Mouse (Mus musculus): ENCODE data around the gene Sash1. TPM values are rescaled to one million over a fixed set of nuclear protein-coding genes. Genes with fewer than 3 reads are reported as not detected.
A peak's percentile ranks its signal among the peaks of the same experiment; 100 is the strongest.

Gene Sash1
- polyA plus RNA-seq, 1 experiment from 2014 or later, result 2.2 TPM

GRCm38 (mm10) chr10:8752436-8752835 is 133.4 kb downstream of the Sash1 start:
- Histone ChIP-seq H3K4me1 (ENCODE audit: control insufficient read depth, insufficient read depth, low read length) (peaks cover 14% of the 10 kb centered on the region), H3K27ac (ENCODE audit: low read length) (no peak overlapping the region), H3K9me3 (replicated peaks; ENCODE audit: control insufficient read depth, low read length, poor library complexity, severe bottlenecking) (no peaks in the 10 kb centered on the region), H3K9ac (ENCODE audit: low read depth, low read length) (no peak overlapping the region), H3K27me3 (ENCODE audit: control insufficient read depth, insufficient read depth, low read depth, low read length) (no peaks in the 10 kb centered on the region), H3K36me3 (ENCODE audit: control insufficient read depth, insufficient read depth, low read length) (no peaks in the 10 kb centered on the region), H3K4me2 (ENCODE audit: low read length) (no peak overlapping the region), H3K4me3 (ENCODE audit: low read depth, low read length) (no peak overlapping the region)
- no peak for ATAC-seq
- 69% methylated on average over 7 of the region's 7 CpGs for WGBS

- no peaks in the 10 kb centered on the region for H3K9me3 ChIP-seq (replicated peaks; ENCODE audit: control insufficient read depth, low read length, poor library complexity, severe bottlenecking)
- peak; percentile 74 for ATAC-seq
- H3K4me1 ChIP-seq (ENCODE audit: control insufficient read depth, insufficient read depth, low read length), result peaks cover 5% of the 10 kb centered on the region; the same call in 1 of the 2 replicates
- H3K4me3 ChIP-seq (ENCODE audit: low read depth, low read length), result no peak overlapping the region
- no peak overlapping the region for H3K9ac ChIP-seq (ENCODE audit: low read depth, low read length)
- no peaks in the 10 kb centered on the region for H3K36me3 ChIP-seq (ENCODE audit: control insufficient read depth, insufficient read depth, low read length)
- H3K27me3 ChIP-seq (ENCODE audit: control insufficient read depth, insufficient read depth, low read depth, low read length), result no peaks in the 10 kb centered on the region
- peak overlapping the region; percentile 24; the same call in 1 of the 2 replicates for H3K27ac ChIP-seq (ENCODE audit: low read length)
- no peak overlapping the region for H3K4me2 ChIP-seq (ENCODE audit: low read length)
- 24% methylated on average over 11 of the region's 11 CpGs for WGBS
These were observed 136.3 kb downstream of the Sash1 start for GRCm38 (mm10) chr10:8749537-8749936.

- Histone ChIP-seq H3K4me3 (ENCODE audit: low read depth, low read length) (no peak overlapping the region), H3K36me3 (ENCODE audit: control insufficient read depth, insufficient read depth, low read length) (no peaks in the 10 kb centered on the region), H3K27me3 (ENCODE audit: control insufficient read depth, insufficient read depth, low read depth, low read length) (no peaks in the 10 kb centered on the region), H3K4me1 (ENCODE audit: control insufficient read depth, insufficient read depth, low read length) (peaks cover 5% of the 10 kb centered on the region; the same call in 1 of the 2 replicates), H3K9ac (ENCODE audit: low read depth, low read length) (no peak overlapping the region), H3K27ac (ENCODE audit: low read length) (no peak overlapping the region), H3K4me2 (ENCODE audit: low read length) (no peak overlapping the region), H3K9me3 (replicated peaks; ENCODE audit: control insufficient read depth, low read length, poor library complexity, severe bottlenecking) (no peaks in the 10 kb centered on the region)
- 55% methylated on average over 21 of the region's 21 CpGs for WGBS
- ATAC-seq, result no peak
These were observed 138.2 kb downstream of the Sash1 start for GRCm38 (mm10) chr10:8747450-8748212.

- no peak for ATAC-seq
- H3K27ac ChIP-seq (ENCODE audit: low read length), result no peak overlapping the region
- no peak overlapping the region for H3K9ac ChIP-seq (ENCODE audit: low read depth, low read length)
- H3K36me3 ChIP-seq (ENCODE audit: control insufficient read depth, insufficient read depth, low read length), result no peaks in the 10 kb centered on the region
- 81% methylated on average over 14 of the region's 14 CpGs for WGBS
- H3K9me3 ChIP-seq (replicated peaks; ENCODE audit: control insufficient read depth, low read length, poor library complexity, severe bottlenecking), result no peaks in the 10 kb centered on the region
- H3K4me3 ChIP-seq (ENCODE audit: low read depth, low read length), result no peak overlapping the region
- H3K27me3 ChIP-seq (ENCODE audit: control insufficient read depth, insufficient read depth, low read depth, low read length), result no peaks in the 10 kb centered on the region
- peaks cover 5% of the 10 kb centered on the region; the same call in 1 of the 2 replicates for H3K4me1 ChIP-seq (ENCODE audit: control insufficient read depth, insufficient read depth, low read length)
- no peak overlapping the region for H3K4me2 ChIP-seq (ENCODE audit: low read length)
These were observed 139.7 kb downstream of the Sash1 start for GRCm38 (mm10) chr10:8746082-8746696.

DNA sequence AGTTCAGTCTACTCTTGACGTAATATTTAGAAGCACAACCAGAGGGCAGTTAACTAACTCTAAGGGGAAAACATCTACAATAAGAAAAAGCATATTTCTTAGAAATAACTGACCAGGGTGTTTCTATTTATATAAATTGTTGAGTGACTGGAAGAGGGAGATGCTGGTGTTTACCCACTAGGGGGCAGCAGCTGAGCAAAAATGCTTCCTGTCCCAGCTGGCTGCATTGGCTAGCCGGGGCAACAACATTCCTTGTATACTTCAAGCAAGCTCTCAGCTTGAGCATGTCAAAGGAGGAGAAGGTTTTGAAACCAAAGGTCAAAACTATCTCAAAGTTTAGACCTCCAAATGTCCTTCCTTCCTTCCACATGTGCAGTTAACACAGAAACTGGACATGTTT is 143.0 kb downstream of the Sash1 start:
- no peak overlapping the region for H3K27ac ChIP-seq (ENCODE audit: low read length)
- WGBS, result 39% methylated on average over 2 of the region's 2 CpGs
- H3K9me3 ChIP-seq (replicated peaks; ENCODE audit: control insufficient read depth, low read length, poor library complexity, severe bottlenecking), result no peaks in the 10 kb centered on the region
- no peak for ATAC-seq
- H3K9ac ChIP-seq (ENCODE audit: low read depth, low read length), result no peak overlapping the region
- H3K4me1 ChIP-seq (ENCODE audit: control insufficient read depth, insufficient read depth, low read length), result peaks cover 3% of the 10 kb centered on the region; the same call in 1 of the 2 replicates
- H3K36me3 ChIP-seq (ENCODE audit: control insufficient read depth, insufficient read depth, low read length), result 0 out of 2 replicates have a peak, but pooled peaks cover 3% of the 10 kb centered on the region
- no peak overlapping the region for H3K4me3 ChIP-seq (ENCODE audit: low read depth, low read length)
- H3K4me2 ChIP-seq (ENCODE audit: low read length), result no peak overlapping the region
- H3K27me3 ChIP-seq (ENCODE audit: control insufficient read depth, insufficient read depth, low read depth, low read length), result no peaks in the 10 kb centered on the region

DNA sequence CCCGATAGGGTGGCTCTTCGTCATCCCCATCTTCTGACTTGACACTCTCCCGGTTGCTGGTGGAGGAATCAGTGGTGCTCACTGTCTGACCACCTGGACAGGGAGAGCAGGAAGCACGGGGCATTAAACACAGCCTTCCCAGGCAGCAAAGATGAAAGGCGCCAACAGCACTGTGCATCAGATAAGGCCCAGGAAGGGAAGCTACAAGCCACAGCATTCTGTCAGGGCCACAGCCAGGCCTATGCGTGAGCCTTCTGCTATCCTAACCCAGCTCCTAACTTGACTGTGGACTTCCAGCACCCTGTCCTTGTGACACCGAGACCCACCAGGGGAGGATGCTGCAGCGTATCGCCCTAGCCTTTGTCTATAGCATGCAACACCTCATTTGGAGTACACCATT is 144.4 kb downstream of the Sash1 start:
- H3K36me3 ChIP-seq (ENCODE audit: control insufficient read depth, insufficient read depth, low read length), result 0 out of 2 replicates have a peak, but pooled peaks cover 3% of the 10 kb centered on the region
- 88% methylated on average over 9 of the region's 9 CpGs for WGBS
- no peaks in the 10 kb centered on the region for H3K4me1 ChIP-seq (ENCODE audit: control insufficient read depth, insufficient read depth, low read length)
- H3K9me3 ChIP-seq (replicated peaks; ENCODE audit: control insufficient read depth, low read length, poor library complexity, severe bottlenecking), result no peaks in the 10 kb centered on the region
- H3K4me3 ChIP-seq (ENCODE audit: low read depth, low read length), result no peak overlapping the region
- no peak overlapping the region for H3K27ac ChIP-seq (ENCODE audit: low read length)
- no peak overlapping the region for H3K9ac ChIP-seq (ENCODE audit: low read depth, low read length)
- H3K27me3 ChIP-seq (ENCODE audit: control insufficient read depth, insufficient read depth, low read depth, low read length), result no peaks in the 10 kb centered on the region
- no peak overlapping the region for H3K4me2 ChIP-seq (ENCODE audit: low read length)
- no peak for ATAC-seq

DNA sequence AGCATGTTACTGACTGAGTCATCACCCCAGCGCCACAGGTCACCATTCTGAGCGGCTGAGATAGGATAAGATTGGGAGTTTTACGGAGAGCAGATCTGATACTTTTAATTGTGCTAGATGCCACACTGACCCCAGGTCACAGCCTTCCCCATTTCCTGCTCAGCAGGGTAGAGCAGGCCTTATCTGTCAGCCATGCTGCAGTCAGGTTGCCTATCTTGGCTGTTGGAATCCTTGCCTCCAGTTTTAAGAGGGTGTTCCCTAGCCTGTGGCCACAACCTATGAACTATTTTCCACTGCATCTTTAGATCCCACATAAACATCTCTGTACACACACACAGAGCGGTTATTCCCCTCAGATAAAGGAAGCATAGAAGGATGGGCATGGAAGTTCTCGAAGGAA is 145.1 kb downstream of the Sash1 start:
- H3K4me1 ChIP-seq (ENCODE audit: control insufficient read depth, insufficient read depth, low read length), result no peaks in the 10 kb centered on the region
- no peak overlapping the region for H3K4me2 ChIP-seq (ENCODE audit: low read length)
- WGBS, result 97% methylated on average over 5 of the region's 5 CpGs
- no peak overlapping the region for H3K27ac ChIP-seq (ENCODE audit: low read length)
- no peak for ATAC-seq
- H3K9me3 ChIP-seq (replicated peaks; ENCODE audit: control insufficient read depth, low read length, poor library complexity, severe bottlenecking), result no peaks in the 10 kb centered on the region
- H3K9ac ChIP-seq (ENCODE audit: low read depth, low read length), result no peak overlapping the region
- no peaks in the 10 kb centered on the region for H3K27me3 ChIP-seq (ENCODE audit: control insufficient read depth, insufficient read depth, low read depth, low read length)
- H3K36me3 ChIP-seq (ENCODE audit: control insufficient read depth, insufficient read depth, low read length), result 0 out of 2 replicates have a peak, but pooled peaks cover 3% of the 10 kb centered on the region
- H3K4me3 ChIP-seq (ENCODE audit: low read depth, low read length), result no peak overlapping the region

- Histone ChIP-seq H3K27me3 (ENCODE audit: control insufficient read depth, insufficient read depth, low read depth, low read length) (no peaks in the 10 kb centered on the region), H3K4me1 (ENCODE audit: control insufficient read depth, insufficient read depth, low read length) (no peaks in the 10 kb centered on the region), H3K4me3 (ENCODE audit: low read depth, low read length) (no peak overlapping the region), H3K9me3 (replicated peaks; ENCODE audit: control insufficient read depth, low read length, poor library complexity, severe bottlenecking) (no peaks in the 10 kb centered on the region), H3K36me3 (ENCODE audit: control insufficient read depth, insufficient read depth, low read length) (peaks cover 14% of the 10 kb centered on the region), H3K4me2 (ENCODE audit: low read length) (no peak overlapping the region), H3K9ac (ENCODE audit: low read depth, low read length) (no peak overlapping the region), H3K27ac (ENCODE audit: low read length) (no peak overlapping the region)
- ATAC-seq, result peak; percentile 69
- WGBS, result 93% methylated on average over 34 of the region's 34 CpGs
These were observed 156.2 kb downstream of the Sash1 start for GRCm38 (mm10) chr10:8729387-8730337.
